Mouse (Mus musculus) CH12.LX (cell line): ENCODE data around the gene D630023F18Rik. TPM values are rescaled to one million over a fixed set of nuclear protein-coding genes. Genes with fewer than 3 reads are reported as not detected.

Source experiments
- DNase-seq: peaks from one replicate; pipeline ENCODE4 v3.0.0-alpha.2; 2013; ENCODE audit errors: extremely low read depth
- H3K27ac ChIP-seq: 2 replicates; pipeline ENCODE4 v1.5.1; 2012; ENCODE audit warnings: low read depth, mild to moderate bottlenecking, control low read depth, moderate library complexity; ENCODE audit not compliant: insufficient read depth
- H3K27me3 ChIP-seq: replicated peaks from 2 replicates; pipeline ENCODE3; 2012; ENCODE audit warnings: inconsistent platforms
- H3K36me3 ChIP-seq, 2 experiments: replicated peaks in 1 of 2; 2 replicates each; pipeline versions ENCODE3 to v1.6.1; 2012; ENCODE audit warnings: inconsistent platforms in 1 of 2, low read length in 1 of 2, mild to moderate bottlenecking in 1 of 2, mixed read lengths in 1 of 2, moderate library complexity in 1 of 2; ENCODE audit not compliant: control insufficient read depth in 1 of 2, insufficient read depth in 1 of 2
- H3K4me1 ChIP-seq, 2 experiments: 2 replicates each; pipeline ENCODE4 v1.6.1; 2012; ENCODE audit warnings: inconsistent platforms in 1 of 2, moderate library complexity in 1 of 2; ENCODE audit not compliant: insufficient read depth in 2 of 2, control insufficient read depth in 1 of 2
- H3K4me2 ChIP-seq: 2 replicates; pipeline ENCODE4 v1.6.1; 2012; ENCODE audit warnings: low read depth, mild to moderate bottlenecking, control low read depth; ENCODE audit not compliant: poor library complexity, insufficient read depth, severe bottlenecking
- H3K4me3 ChIP-seq, 3 experiments: fragments of 150-350 bp in 1 of 3; sonication (generic) in 1 of 3; replicated peaks in 1 of 3; 2 replicates each; pipeline versions ENCODE3 to v1.5.1; 2011 to 2012; ENCODE audit warnings: low read depth in 2 of 3, low read length in 2 of 3, mild to moderate bottlenecking in 2 of 3, moderate library complexity in 2 of 3, control low read depth in 1 of 3, improper control_type of control experiment in 1 of 3, inconsistent platforms in 1 of 3, mixed read lengths in 1 of 3; ENCODE audit not compliant: poor library complexity in 1 of 3
- H3K79me2 ChIP-seq: replicated peaks from 2 replicates; pipeline ENCODE4 v1.6.1; 2012; ENCODE audit warnings: mild to moderate bottlenecking, moderate library complexity; ENCODE audit not compliant: control insufficient read depth, poor library complexity, insufficient read depth, severe bottlenecking; ENCODE audit errors: extremely low read depth
- H3K9ac ChIP-seq: 2 replicates; pipeline ENCODE4 v1.6.1; 2012; ENCODE audit warnings: low read depth, mild to moderate bottlenecking, control low read depth, moderate library complexity; ENCODE audit not compliant: insufficient read depth
- H3K9me3 ChIP-seq: replicated peaks from 2 replicates; pipeline ENCODE3; 2012; ENCODE audit warnings: low read length, inconsistent platforms, mixed read lengths
- BHLHE40 ChIP-seq: IDR thresholded peaks from 2 replicates; pipeline ENCODE4 v1.6.1; 2011; ENCODE audit warnings: mild to moderate bottlenecking, low read depth, low read length, improper control_type of control experiment
- CHD1 ChIP-seq: IDR thresholded peaks from 2 replicates; pipeline ENCODE4 v1.6.1; 2012; ENCODE audit warnings: low read depth, low read length, improper control_type of control experiment, inconsistent platforms
- CTCF ChIP-seq, 2 experiments: IDR thresholded peaks in 1 of 2; conservative IDR thresholded peaks in 1 of 2; 2 replicates each; pipeline ENCODE4 v1.5.1; 2011 to 2012; ENCODE audit warnings: low read depth in 2 of 2, low read length in 2 of 2, improper control_type of control experiment in 1 of 2, inconsistent platforms in 1 of 2, mild to moderate bottlenecking in 1 of 2, moderate library complexity in 1 of 2
- E2F4 ChIP-seq: IDR thresholded peaks from 2 replicates; pipeline ENCODE4 v1.6.1; 2011; ENCODE audit warnings: low read depth, low read length, improper control_type of control experiment; ENCODE audit not compliant: insufficient replicate concordance
- ELF1 ChIP-seq: IDR thresholded peaks from 2 replicates; pipeline ENCODE4 v1.6.1; 2014; ENCODE audit warnings: low read depth, mild to moderate bottlenecking, inconsistent platforms, low read length, improper control_type of control experiment
- HCFC1 ChIP-seq: IDR thresholded peaks from 2 replicates; pipeline ENCODE4 v1.6.1; 2012; ENCODE audit warnings: low read depth, mild to moderate bottlenecking, inconsistent platforms, low read length, improper control_type of control experiment
- JUN ChIP-seq: IDR thresholded peaks from 2 replicates; pipeline ENCODE4 v1.6.1; 2011; ENCODE audit warnings: low read depth, mild to moderate bottlenecking, low read length, improper control_type of control experiment, moderate library complexity; ENCODE audit not compliant: insufficient read depth
- JUND ChIP-seq: conservative IDR thresholded peaks from 2 replicates; pipeline ENCODE4 v1.6.1; 2011; ENCODE audit warnings: low read depth, low read length, improper control_type of control experiment
- KAT2A ChIP-seq: IDR thresholded peaks from 2 replicates; pipeline ENCODE4 v1.6.1; 2012; ENCODE audit warnings: low read length, improper control_type of control experiment, inconsistent platforms; ENCODE audit not compliant: insufficient replicate concordance
- MAFK ChIP-seq: IDR thresholded peaks from 2 replicates; pipeline ENCODE4 v1.6.1; 2011; ENCODE audit warnings: low read length, improper control_type of control experiment; ENCODE audit not compliant: insufficient replicate concordance
- POLR2AphosphoS2 ChIP-seq: IDR thresholded peaks from 2 replicates; pipeline ENCODE4 v1.6.1; 2011; ENCODE audit warnings: low read depth, low read length, improper control_type of control experiment
- RAD21 ChIP-seq: IDR thresholded peaks from 2 replicates; pipeline ENCODE4 v1.6.1; 2011; ENCODE audit warnings: low read depth, mild to moderate bottlenecking, low read length, improper control_type of control experiment, moderate library complexity
- SIN3A ChIP-seq: IDR thresholded peaks from 2 replicates; pipeline ENCODE4 v1.6.1; 2012; ENCODE audit warnings: low read length, improper control_type of control experiment, inconsistent platforms
- SMC3 ChIP-seq: IDR thresholded peaks from 2 replicates; pipeline ENCODE4 v1.6.1; 2011; ENCODE audit warnings: low read depth, low read length, improper control_type of control experiment
- USF1 ChIP-seq: IDR thresholded peaks from 2 replicates; pipeline ENCODE4 v1.6.1; 2014; ENCODE audit warnings: low read depth, mild to moderate bottlenecking, inconsistent platforms, low read length, improper control_type of control experiment
- ZC3H11A ChIP-seq: IDR thresholded peaks from 2 replicates; pipeline ENCODE4 v1.6.1; 2012; ENCODE audit warnings: low read depth, mild to moderate bottlenecking, inconsistent platforms, low read length, improper control_type of control experiment
- ZKSCAN1 ChIP-seq: IDR thresholded peaks from 2 replicates; pipeline ENCODE4 v1.6.1; 2012; ENCODE audit warnings: low read depth, inconsistent platforms, low read length, improper control_type of control experiment, borderline replicate concordance
- ZNF384 ChIP-seq: IDR thresholded peaks from 2 replicates; pipeline ENCODE4 v1.6.1; 2012; ENCODE audit warnings: low read depth, low read length, improper control_type of control experiment, inconsistent platforms
- dilution Hi-C: fragments of 300-500 bp; cut with MboI; formaldehyde crosslinking; loops from 2 replicates; pipeline ENCODE4 v1.14.3; 2020; ENCODE audit warnings: low sequenced_read_pairs; ENCODE audit not compliant: extremely low pct_unique_long_range_greater_than_20kb, extremely low pct_ligation_motif_present
- in situ Hi-C: fragments of 300-500 bp; cut with MboI; formaldehyde crosslinking; loops from 3 replicates; pipeline ENCODE4 v1.14.3; 2019; ENCODE audit warnings: low sequenced_read_pairs, low pct_ligation_motif_present, low pct_unique_long_range_greater_than_20kb, mixed read lengths
- polyA plus RNA-seq: library from polyadenylated mRNA; unstranded; fragments of >175 nt; gene quantifications from 2 replicates; pipeline ENCODE4 v1.2.1, GENCODE M21; 2012; ENCODE audit warnings: low read depth; ENCODE audit not compliant: insufficient read length
- total RNA-seq, 2 experiments: library from RNA; depleted of rRNA; stranded (reverse); fragments of 300-350 nt in 1 of 2; fragments of >200 nt in 1 of 2; gene quantifications; 2 replicates each; pipeline ENCODE4 v1.2.3; 2012 to 2014

The D630023F18Rik gene
- total and polyA plus RNA-seq, 3 experiments = 0.13 to 0.17 TPM; not detected in 1

- dilution Hi-C loops = no loop called here
- Histone ChIP-seq H3K9ac (no peak overlapping the region), H3K9me3 (no peaks in the 10 kb centered on the region), H3K27me3 (no peaks in the 10 kb centered on the region), H3K79me2 (no peaks in the 10 kb centered on the region), H3K4me2 (no peak overlapping the region), H3K4me1 (no peaks in the 10 kb centered on the region), H3K36me3 (no peaks in the 10 kb centered on the region), H3K4me3 (no peak overlapping the region), H3K27ac (no peak overlapping the region)
- in situ Hi-C loops = no loop called here
- TF ChIP-seq ELF1 = no peak
- peak; percentile 41 for TF ChIP-seq SMC3
- TF ChIP-seq CTCF (conservative IDR thresholded peaks at IDR 0.05 in 1 of 2, IDR thresholded peaks at IDR 0.05 in 1 of 2; ENCODE audit: low read depth in 2 of 2, low read length in 2 of 2) = peak in 1 of 2 experiments; percentile 55; a peak in 2 of 4 replicates
- TF ChIP-seq BHLHE40 = no peak
- no peak for TF ChIP-seq ZKSCAN1
- TF ChIP-seq RAD21 = peak; percentile 13
- DNase-seq = no peak
These were observed 47.4 kb downstream of the D630023F18Rik start for GRCm38 (mm10) chr1:65075607-65076006.

GRCm38 (mm10) chr1:65073589-65073988, 49.4 kb downstream of the D630023F18Rik start, which contains the start of gene Crygc:
Gene Crygc (minus strand): TSS chr1:65073689.
- Histone ChIP-seq H3K36me3 (no peaks in the 10 kb centered on the region), H3K79me2 (no peaks in the 10 kb centered on the region), H3K9me3 (no peaks in the 10 kb centered on the region), H3K4me2 (no peak within 1 kb of the TSS), H3K4me3 (no peak within 1 kb of the TSS), H3K27me3 (no peaks in the 10 kb centered on the region), H3K27ac (no peak within 1 kb of the TSS), H3K4me1 (no peaks in the 10 kb centered on the region), H3K9ac (no peak within 1 kb of the TSS)
- dilution Hi-C loops = no loop called here
- in situ Hi-C loops = no loop called here
- TF ChIP-seq CTCF (conservative IDR thresholded peaks at IDR 0.05 in 1 of 2, IDR thresholded peaks at IDR 0.05 in 1 of 2; ENCODE audit: low read depth in 2 of 2, low read length in 2 of 2) (no peak), USF1 (no peak), CHD1 (no peak), JUN (no peak), KAT2A (no peak), POLR2AphosphoS2 (no peak), HCFC1 (no peak), ZNF384 (no peak), MAFK (no peak), SIN3A (no peak), ZC3H11A (no peak), ZKSCAN1 (no peak), JUND (no peak), E2F4 (no peak)
- no peak for DNase-seq
